Mouse (Mus musculus): ENCODE results near the gene Fancl.
A peak's percentile ranks its signal among the peaks of the same experiment; 100 is the strongest.

Fancl gene

DNA sequence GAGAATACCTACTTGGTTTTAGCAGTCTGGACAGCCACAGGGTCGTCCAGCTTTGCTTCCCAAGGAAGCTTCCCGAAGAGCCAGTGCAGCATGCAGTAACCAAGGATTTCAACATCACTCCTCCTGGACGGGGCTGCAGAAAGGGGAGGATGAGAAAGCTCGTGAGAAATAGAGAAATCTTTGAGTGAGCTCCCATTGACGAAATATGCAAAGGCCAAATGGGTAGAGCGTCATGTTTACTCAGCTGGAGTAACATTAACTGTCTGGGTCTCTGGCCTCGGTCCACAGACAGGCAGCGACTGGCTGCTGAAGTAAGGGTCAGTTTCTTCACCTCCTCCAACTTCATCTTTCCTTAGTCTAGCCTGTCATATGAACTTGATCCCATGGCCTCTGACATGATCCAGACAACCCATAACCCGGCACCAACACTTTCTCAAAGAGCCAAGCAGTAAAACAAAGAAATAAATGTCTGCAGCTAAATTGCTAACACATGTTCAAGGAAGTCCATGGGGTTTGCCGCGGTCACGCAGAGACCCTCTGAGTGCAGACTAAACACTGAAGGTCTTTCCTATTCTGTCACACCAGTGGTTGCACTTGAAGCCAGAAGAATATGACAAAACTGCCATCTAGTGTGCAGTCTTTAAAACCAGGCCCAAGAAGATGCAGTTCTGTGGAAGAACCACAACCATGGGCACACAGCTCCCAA, 104.0 kb downstream of the Fancl start:
- DNase-seq (ENCODE audit: low spot score in 2 of 2), result peak in 1 of 2 experiments; percentile 3

DNA sequence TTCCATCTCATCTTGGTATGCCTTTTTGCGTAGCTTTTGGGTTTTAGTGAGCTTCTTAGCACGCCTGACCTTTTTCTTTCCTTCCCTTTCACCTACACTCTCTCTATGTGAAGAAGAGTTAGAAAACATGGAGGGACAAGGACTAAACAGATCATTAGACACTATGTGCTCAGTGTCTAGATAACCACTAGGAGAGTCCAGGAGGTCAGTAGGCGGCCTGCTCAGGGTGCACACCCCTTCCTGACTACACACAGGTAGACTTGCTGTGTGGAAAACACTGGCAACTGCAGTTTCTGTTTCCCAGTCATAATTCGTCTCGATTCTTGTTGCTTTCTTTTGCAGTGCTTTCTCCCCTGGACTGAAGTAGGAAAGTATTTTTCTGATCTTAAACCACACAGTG, 110.0 kb downstream of the Fancl start:
- DNase-seq (ENCODE audit: low spot score in 2 of 2), result no peak

DNA sequence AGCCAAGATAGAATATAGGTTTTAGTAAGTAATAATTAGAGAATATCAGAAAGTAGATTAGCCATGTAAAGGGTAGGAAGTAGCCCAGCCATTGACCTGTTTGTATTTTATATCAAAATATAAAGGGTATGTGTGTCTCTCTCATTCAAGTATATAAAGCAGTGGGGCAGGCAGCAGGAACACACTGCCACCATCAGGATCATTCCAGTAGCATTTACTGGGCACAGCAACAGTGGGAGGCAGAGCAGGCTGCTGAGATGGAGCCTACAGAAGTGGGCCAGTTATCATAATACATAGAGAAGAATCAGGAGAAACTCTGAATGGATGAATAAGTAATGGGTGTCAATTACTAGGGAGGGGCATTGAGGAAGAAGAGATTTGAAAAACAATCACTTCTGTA, 127.7 kb downstream of the Fancl start:
- DNase-seq (ENCODE audit: low spot score in 2 of 2), result no peak

DNA sequence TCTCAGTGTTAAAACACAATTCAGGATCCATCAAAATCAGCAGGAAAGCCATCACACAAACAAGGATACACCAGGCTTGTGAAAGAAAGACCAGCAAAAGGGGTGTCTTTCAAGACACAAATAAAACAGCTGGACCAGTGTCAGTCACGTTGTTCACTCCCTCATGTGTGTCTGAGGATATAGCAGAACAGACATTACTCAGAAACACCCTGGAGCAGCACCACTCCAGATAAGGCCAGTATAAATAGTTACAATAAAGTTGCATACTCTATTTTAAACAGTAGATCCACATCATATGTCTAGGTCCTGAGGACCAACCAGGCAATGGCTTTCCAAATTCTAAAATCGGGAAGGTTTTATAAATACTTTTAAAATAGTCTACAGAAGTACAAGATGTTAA, 130.2 kb downstream of the Fancl start:
- no peak for DNase-seq (ENCODE audit: low spot score in 2 of 2)

DNA sequence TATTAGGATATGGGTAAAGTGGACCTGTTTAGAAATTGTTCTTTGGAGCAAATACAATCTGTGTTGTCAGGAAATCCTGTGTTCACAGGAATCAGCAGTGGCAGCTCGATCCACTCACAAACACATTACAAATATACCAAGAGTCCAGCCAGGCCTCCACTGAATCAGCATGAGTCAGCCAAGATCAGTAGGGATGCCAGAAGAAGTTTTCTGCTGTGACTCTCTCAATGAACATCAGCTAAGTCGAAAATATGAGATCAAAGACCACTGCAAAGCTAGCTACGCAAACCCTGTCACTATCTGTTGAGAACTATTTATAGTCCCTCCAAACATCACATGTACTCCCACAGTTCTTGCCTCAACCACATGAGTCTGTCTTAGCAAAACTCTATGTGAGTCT, 133.1 kb downstream of the Fancl start:
- no peak for DNase-seq (ENCODE audit: low spot score in 2 of 2)

Measured in cerebellum, postnatal 4 days (tissue).